Comparison of ENCODE assay signal across 10 mouse cellular contexts in genomic region chr1:80033522-80033921, GRCm38 (mm10).
DNase-seq lines count a peak whose midpoint lies in the region; ATAC-seq lines count a peak whose summit lies in the region.
"Had no signal": no experiment of that assay in that cellular context is flagged by ENCODE, and none has a peak within 500 bp of the region (broad histone marks: within the 10 kb centered on the region; RNA-seq: fewer than 3 reads in every experiment).

No protein-coding gene starts in this region.

- H3K4me1 ChIP-seq in kidney, embryonic 15.5 days: peaks cover 16% of the 10 kb centered on the region
- peaks cover 18% of the 10 kb centered on the region for H3K4me1 ChIP-seq in embryonic facial prominence, embryonic 13.5 days
- H3K4me1 ChIP-seq in lung, embryonic 16.5 days (replicated peaks; ENCODE audit: control insufficient read depth, insufficient read depth, low read length): peaks cover 10% of the 10 kb centered on the region

- H3K27me3 ChIP-seq in kidney, embryonic 15.5 days: no peaks in the 10 kb centered on the region
- H3K27me3 ChIP-seq in embryonic facial prominence, embryonic 13.5 days: no peaks in the 10 kb centered on the region
- no peaks in the 10 kb centered on the region for H3K27me3 ChIP-seq in lung, embryonic 16.5 days (ENCODE audit: control insufficient read depth, insufficient read depth, low read depth, low read length)

- H3K36me3 ChIP-seq in kidney, embryonic 15.5 days: no peaks in the 10 kb centered on the region
- no peaks in the 10 kb centered on the region for H3K36me3 ChIP-seq in embryonic facial prominence, embryonic 13.5 days
- H3K36me3 ChIP-seq in lung, embryonic 16.5 days (ENCODE audit: control insufficient read depth, insufficient read depth, low read length): no peaks in the 10 kb centered on the region

- no peaks in the 10 kb centered on the region for H3K9me3 ChIP-seq in kidney, embryonic 15.5 days (replicated peaks)
- H3K9me3 ChIP-seq in embryonic facial prominence, embryonic 13.5 days: no peaks in the 10 kb centered on the region
- no peaks in the 10 kb centered on the region for H3K9me3 ChIP-seq in lung, embryonic 16.5 days (ENCODE audit: control insufficient read depth, low read length)

- no peak overlapping the region for H3K4me2 ChIP-seq in kidney, embryonic 15.5 days
- peak overlapping the region; percentile 5; the same call in 1 of the 2 replicates for H3K4me2 ChIP-seq in embryonic facial prominence, embryonic 13.5 days
- no peak overlapping the region for H3K4me2 ChIP-seq in lung, embryonic 16.5 days (ENCODE audit: low read depth, low read length)

- ATAC-seq in kidney, embryonic 15.5 days (replicated peaks; ENCODE audit: low FRiP score): peak; percentile 19; the same call in 1 of the 2 replicates
- no peak for ATAC-seq in embryonic facial prominence, embryonic 13.5 days (ENCODE audit: insufficient number of reproducible peaks, insufficient read depth, low FRiP score, low TSS enrichment, low read depth)
- ATAC-seq in lung, embryonic 16.5 days (ENCODE audit: low read depth): peak; percentile 75
- ATAC-seq in inflammation-experienced regulatory T-cells, adult 6 months: no peak

- H3K9ac ChIP-seq in kidney, embryonic 15.5 days: no peak overlapping the region
- no peak overlapping the region for H3K9ac ChIP-seq in embryonic facial prominence, embryonic 13.5 days
- no peak overlapping the region for H3K9ac ChIP-seq in lung, embryonic 16.5 days (ENCODE audit: low read length)

- WGBS in kidney, embryonic 15.5 days: 30% methylated on average over 6 of the region's 6 CpGs
- WGBS in embryonic facial prominence, embryonic 13.5 days: 21% methylated on average over 6 of the region's 6 CpGs
- 16% methylated on average over 6 of the region's 6 CpGs for WGBS in lung, embryonic 16.5 days

- H3K4me3 ChIP-seq in kidney, embryonic 15.5 days (replicated peaks): no peak overlapping the region
- H3K4me3 ChIP-seq in embryonic facial prominence, embryonic 13.5 days: no peak overlapping the region
- H3K4me3 ChIP-seq in lung, embryonic 16.5 days (ENCODE audit: low read length): no peak overlapping the region

- H3K27ac ChIP-seq in kidney, embryonic 15.5 days: peak overlapping the region; percentile 54
- H3K27ac ChIP-seq in embryonic facial prominence, embryonic 13.5 days: peak overlapping the region; percentile 28
- H3K27ac ChIP-seq in lung, embryonic 16.5 days (ENCODE audit: low read length): peak overlapping the region; percentile 69

- DNase-seq in kidney, postnatal 25 days: no peak
- DNase-seq in R1 (ENCODE audit: low read depth, low spot score): peak; percentile 51
- no peak for DNase-seq in cerebellum, postnatal 10 days
- no peak for DNase-seq in gastrocnemius, adult 8-10 months (ENCODE audit: low spot score in 2 of 2)
- DNase-seq: left cerebral cortex, postnatal 4 days; retina, postnatal 1 day had no signal

Comparison
In these comparisons a context has a peak if more than half of its experiments do, and no peak if none do; other contexts are left out.
1. ATAC-seq: peak in kidney, embryonic 15.5 days (single experiment) and lung, embryonic 16.5 days (single experiment); none in embryonic facial prominence, embryonic 13.5 days (single experiment) and inflammation-experienced regulatory T-cells, adult 6 months (single experiment).
2. Peak in every context shown above with its lines, with median percentiles within 50 percentile points of each other: H3K27ac ChIP-seq.